Mouse (Mus musculus): ENCODE data around the gene Cd69. TPM values are rescaled to one million over a fixed set of nuclear protein-coding genes. Genes with fewer than 3 reads are reported as not detected.
A peak's percentile ranks its signal among the peaks of the same experiment; 100 is the strongest.

Cd69 gene
- polyA plus RNA-seq, 1 experiment from 2014 or later = 0.61 TPM

GRCm38 (mm10) chr6:129233366-129233954 is 41.8 kb downstream of the Cd69 start:
- Histone ChIP-seq H3K4me3 (ENCODE audit: low read depth, low read length) (no peak overlapping the region), H3K9ac (ENCODE audit: low read depth, low read length) (peak overlapping the region; percentile 27; the same call in 1 of the 2 replicates), H3K4me1 (ENCODE audit: control insufficient read depth, low read depth, low read length) (peaks cover 64% of the 10 kb centered on the region), H3K27me3 (ENCODE audit: control insufficient read depth, insufficient read depth, low read depth, low read length) (no peaks in the 10 kb centered on the region), H3K36me3 (ENCODE audit: control insufficient read depth, insufficient read depth) (no peaks in the 10 kb centered on the region), H3K27ac (ENCODE audit: low read length) (peak overlapping the region; percentile 84), H3K4me2 (ENCODE audit: low read depth, low read length) (peak overlapping the region; percentile 8), H3K9me3 (replicated peaks; ENCODE audit: control insufficient read depth, low read length) (no peaks in the 10 kb centered on the region)
- ATAC-seq (ENCODE audit: low read depth) = no peak
- 55% methylated on average over 6 of the region's 6 CpGs for WGBS (ENCODE audit: insufficient replicate concordance)

- 14% methylated on average over 9 of the region's 9 CpGs for WGBS (ENCODE audit: insufficient replicate concordance)
- H3K4me1 ChIP-seq (ENCODE audit: control insufficient read depth, low read depth, low read length) = peaks cover 64% of the 10 kb centered on the region
- no peaks in the 10 kb centered on the region for H3K9me3 ChIP-seq (replicated peaks; ENCODE audit: control insufficient read depth, low read length)
- peak overlapping the region; percentile 84 for H3K27ac ChIP-seq (ENCODE audit: low read length)
- H3K9ac ChIP-seq (ENCODE audit: low read depth, low read length) = peak overlapping the region; percentile 25; the same call in 1 of the 2 replicates
- H3K36me3 ChIP-seq (ENCODE audit: control insufficient read depth, insufficient read depth) = no peaks in the 10 kb centered on the region
- H3K4me3 ChIP-seq (ENCODE audit: low read depth, low read length) = no peak overlapping the region
- no peak overlapping the region; the same call in 1 of the 2 replicates for H3K4me2 ChIP-seq (ENCODE audit: low read depth, low read length)
- ATAC-seq (ENCODE audit: low read depth) = 0 out of 2 replicates have a peak, but pooled peaks have one; percentile 12
- H3K27me3 ChIP-seq (ENCODE audit: control insufficient read depth, insufficient read depth, low read depth, low read length) = no peaks in the 10 kb centered on the region
Observed at GRCm38 (mm10) chr6:129232842-129233205, 42.4 kb downstream of the Cd69 start.

- Histone ChIP-seq H3K9me3 (replicated peaks; ENCODE audit: control insufficient read depth, low read length) (no peaks in the 10 kb centered on the region), H3K4me1 (ENCODE audit: control insufficient read depth, low read depth, low read length) (peaks cover 58% of the 10 kb centered on the region), H3K4me2 (ENCODE audit: low read depth, low read length) (no peak overlapping the region; the same call in 1 of the 2 replicates), H3K9ac (ENCODE audit: low read depth, low read length) (peak overlapping the region; percentile 25; the same call in 1 of the 2 replicates), H3K27me3 (ENCODE audit: control insufficient read depth, insufficient read depth, low read depth, low read length) (no peaks in the 10 kb centered on the region), H3K36me3 (ENCODE audit: control insufficient read depth, insufficient read depth) (no peaks in the 10 kb centered on the region), H3K4me3 (ENCODE audit: low read depth, low read length) (no peak overlapping the region), H3K27ac (ENCODE audit: low read length) (peak overlapping the region; percentile 84)
- ATAC-seq (ENCODE audit: low read depth) = no peak
- 39% methylated on average over 5 of the region's 5 CpGs for WGBS (ENCODE audit: insufficient replicate concordance)
Observed at GRCm38 (mm10) chr6:129232005-129232841, 43.0 kb downstream of the Cd69 start.

- no peaks in the 10 kb centered on the region for H3K36me3 ChIP-seq (ENCODE audit: control insufficient read depth, insufficient read depth)
- 25% methylated on average over 3 of the region's 3 CpGs for WGBS (ENCODE audit: insufficient replicate concordance)
- H3K9me3 ChIP-seq (replicated peaks; ENCODE audit: control insufficient read depth, low read length) = no peaks in the 10 kb centered on the region
- H3K4me1 ChIP-seq (ENCODE audit: control insufficient read depth, low read depth, low read length) = peaks cover 40% of the 10 kb centered on the region
- no peaks in the 10 kb centered on the region for H3K27me3 ChIP-seq (ENCODE audit: control insufficient read depth, insufficient read depth, low read depth, low read length)
- ATAC-seq (ENCODE audit: low read depth) = peak; percentile 72
- H3K9ac ChIP-seq (ENCODE audit: low read depth, low read length) = no peak overlapping the region
- H3K27ac ChIP-seq (ENCODE audit: low read length) = peak overlapping the region; percentile 76
- H3K4me3 ChIP-seq (ENCODE audit: low read depth, low read length) = no peak overlapping the region
- no peak overlapping the region for H3K4me2 ChIP-seq (ENCODE audit: low read depth, low read length)
Observed at GRCm38 (mm10) chr6:129229774-129230578, 45.3 kb downstream of the Cd69 start.

- no peaks in the 10 kb centered on the region for H3K27me3 ChIP-seq (ENCODE audit: control insufficient read depth, insufficient read depth, low read depth, low read length)
- no peak overlapping the region for H3K4me3 ChIP-seq (ENCODE audit: low read depth, low read length)
- ATAC-seq (ENCODE audit: low read depth) = no peak
- no peak overlapping the region for H3K9ac ChIP-seq (ENCODE audit: low read depth, low read length)
- WGBS (ENCODE audit: insufficient replicate concordance) = 26% methylated on average over 3 of the region's 3 CpGs
- H3K9me3 ChIP-seq (replicated peaks; ENCODE audit: control insufficient read depth, low read length) = no peaks in the 10 kb centered on the region
- H3K4me2 ChIP-seq (ENCODE audit: low read depth, low read length) = no peak overlapping the region
- H3K36me3 ChIP-seq (ENCODE audit: control insufficient read depth, insufficient read depth) = no peaks in the 10 kb centered on the region
- peak overlapping the region; percentile 76 for H3K27ac ChIP-seq (ENCODE audit: low read length)
- H3K4me1 ChIP-seq (ENCODE audit: control insufficient read depth, low read depth, low read length) = peaks cover 34% of the 10 kb centered on the region
Observed at GRCm38 (mm10) chr6:129228935-129229773, 46.1 kb downstream of the Cd69 start.

GRCm38 (mm10) chr6:129225078-129225477 is 50.2 kb downstream of the Cd69 start:
- Histone ChIP-seq H3K4me3 (ENCODE audit: low read depth, low read length) (no peak overlapping the region), H3K9me3 (replicated peaks; ENCODE audit: control insufficient read depth, low read length) (no peaks in the 10 kb centered on the region), H3K4me1 (ENCODE audit: control insufficient read depth, low read depth, low read length) (peaks cover 18% of the 10 kb centered on the region), H3K9ac (ENCODE audit: low read depth, low read length) (no peak overlapping the region), H3K36me3 (ENCODE audit: control insufficient read depth, insufficient read depth) (no peaks in the 10 kb centered on the region), H3K27me3 (ENCODE audit: control insufficient read depth, insufficient read depth, low read depth, low read length) (no peaks in the 10 kb centered on the region), H3K27ac (ENCODE audit: low read length) (no peak overlapping the region), H3K4me2 (ENCODE audit: low read depth, low read length) (no peak overlapping the region)
- 73% methylated on average over 2 of the region's 2 CpGs for WGBS (ENCODE audit: insufficient replicate concordance)
- no peak for ATAC-seq (ENCODE audit: low read depth)

GRCm38 (mm10) chr6:129224090-129224489 is 51.1 kb downstream of the Cd69 start:
- no peak overlapping the region for H3K4me3 ChIP-seq (ENCODE audit: low read depth, low read length)
- no peaks in the 10 kb centered on the region for H3K36me3 ChIP-seq (ENCODE audit: control insufficient read depth, insufficient read depth)
- H3K4me2 ChIP-seq (ENCODE audit: low read depth, low read length) = no peak overlapping the region
- ATAC-seq (ENCODE audit: low read depth) = no peak
- H3K4me1 ChIP-seq (ENCODE audit: control insufficient read depth, low read depth, low read length) = peaks cover 16% of the 10 kb centered on the region
- WGBS (ENCODE audit: insufficient replicate concordance) = 68% methylated on average over 1 of the region's 1 CpGs
- H3K9ac ChIP-seq (ENCODE audit: low read depth, low read length) = no peak overlapping the region
- no peak overlapping the region for H3K27ac ChIP-seq (ENCODE audit: low read length)
- H3K27me3 ChIP-seq (ENCODE audit: control insufficient read depth, insufficient read depth, low read depth, low read length) = no peaks in the 10 kb centered on the region
- H3K9me3 ChIP-seq (replicated peaks; ENCODE audit: control insufficient read depth, low read length) = no peaks in the 10 kb centered on the region

- Histone ChIP-seq H3K27ac (ENCODE audit: low read length) (no peak overlapping the region), H3K36me3 (ENCODE audit: control insufficient read depth, insufficient read depth) (no peaks in the 10 kb centered on the region), H3K9me3 (replicated peaks; ENCODE audit: control insufficient read depth, low read length) (no peaks in the 10 kb centered on the region), H3K9ac (ENCODE audit: low read depth, low read length) (no peak overlapping the region), H3K4me2 (ENCODE audit: low read depth, low read length) (no peak overlapping the region), H3K4me1 (ENCODE audit: control insufficient read depth, low read depth, low read length) (peaks cover 12% of the 10 kb centered on the region), H3K27me3 (ENCODE audit: control insufficient read depth, insufficient read depth, low read depth, low read length) (no peaks in the 10 kb centered on the region), H3K4me3 (ENCODE audit: low read depth, low read length) (no peak overlapping the region)
- ATAC-seq (ENCODE audit: low read depth) = peak; percentile 28
- WGBS (ENCODE audit: insufficient replicate concordance) = 15% methylated on average over 2 of the region's 2 CpGs
Observed at GRCm38 (mm10) chr6:129223611-129224010, 51.6 kb downstream of the Cd69 start.
